Mouse (Mus musculus) ES-E14 (cell line): ENCODE data around the gene Sympk.

ENCODE experiments used
- MAFK ChIP-seq: IDR thresholded peaks from 2 replicates; pipeline ENCODE4 v1.6.1; 2014; ENCODE audit warnings: mild to moderate bottlenecking, low read depth, low read length, inconsistent platforms; ENCODE audit not compliant: insufficient read depth
- ZC3H11A ChIP-seq: IDR thresholded peaks from 2 replicates; pipeline ENCODE4 v1.6.1; 2012; ENCODE audit warnings: low read depth, mild to moderate bottlenecking, inconsistent platforms, low read length, borderline replicate concordance

DNA sequence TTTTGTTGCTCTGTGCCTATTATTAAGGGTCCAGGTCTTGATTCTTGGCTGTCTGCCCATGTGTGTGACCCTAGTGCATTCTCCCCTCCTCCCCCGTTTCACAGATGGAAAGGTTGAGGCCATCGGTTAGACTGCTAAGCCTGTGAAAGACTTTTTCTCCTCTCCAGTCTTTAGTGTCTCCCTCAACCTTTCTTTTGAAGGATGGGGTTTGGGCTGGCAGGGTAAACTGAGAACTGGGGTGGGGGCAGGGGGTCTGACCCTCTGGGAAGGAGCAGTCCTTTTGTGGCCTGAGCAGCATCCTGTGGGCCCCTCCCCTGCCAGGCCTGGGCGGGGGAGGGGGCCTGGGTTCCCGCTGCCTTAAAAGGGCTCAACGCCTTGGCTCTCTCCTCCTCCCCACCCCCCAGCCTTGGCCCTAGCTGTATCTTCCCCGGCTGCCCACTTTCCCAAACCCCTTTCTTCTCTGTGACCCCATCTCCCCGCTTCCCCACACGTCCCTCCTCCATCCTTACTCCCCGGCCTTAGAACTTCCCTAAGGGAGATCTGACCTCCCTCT lies 60.8 kb downstream of the Sympk start:
- no peak for TF ChIP-seq MAFK
- no peak for TF ChIP-seq ZC3H11A
